Mouse (Mus musculus) activated CD4-positive, CD25-positive, alpha-beta regulatory T cell, adult 4 months (primary cell): ENCODE results near the gene Cd300lf. TPM values are rescaled to one million over a fixed set of nuclear protein-coding genes. Genes with fewer than 3 reads are reported as not detected.

ENCODE experiments used
- ATAC-seq: one replicate; pipeline ENCODE4 v1.8.0; 2017
- polyA plus RNA-seq, 2 experiments: library from polyadenylated mRNA; unstranded; fragments of 100-300 nt; shearing (Covaris generic); gene quantifications; one replicate each; pipeline ENCODE4 v1.2.1; 2017

Cd300lf gene
- polyA plus RNA-seq, 2 experiments from 2014 or later = 0.37 to 1.5 TPM

GRCm38 (mm10) chr11:115160016-115160797, 26.4 kb upstream of the Cd300lf start:
- no peak for ATAC-seq

DNA sequence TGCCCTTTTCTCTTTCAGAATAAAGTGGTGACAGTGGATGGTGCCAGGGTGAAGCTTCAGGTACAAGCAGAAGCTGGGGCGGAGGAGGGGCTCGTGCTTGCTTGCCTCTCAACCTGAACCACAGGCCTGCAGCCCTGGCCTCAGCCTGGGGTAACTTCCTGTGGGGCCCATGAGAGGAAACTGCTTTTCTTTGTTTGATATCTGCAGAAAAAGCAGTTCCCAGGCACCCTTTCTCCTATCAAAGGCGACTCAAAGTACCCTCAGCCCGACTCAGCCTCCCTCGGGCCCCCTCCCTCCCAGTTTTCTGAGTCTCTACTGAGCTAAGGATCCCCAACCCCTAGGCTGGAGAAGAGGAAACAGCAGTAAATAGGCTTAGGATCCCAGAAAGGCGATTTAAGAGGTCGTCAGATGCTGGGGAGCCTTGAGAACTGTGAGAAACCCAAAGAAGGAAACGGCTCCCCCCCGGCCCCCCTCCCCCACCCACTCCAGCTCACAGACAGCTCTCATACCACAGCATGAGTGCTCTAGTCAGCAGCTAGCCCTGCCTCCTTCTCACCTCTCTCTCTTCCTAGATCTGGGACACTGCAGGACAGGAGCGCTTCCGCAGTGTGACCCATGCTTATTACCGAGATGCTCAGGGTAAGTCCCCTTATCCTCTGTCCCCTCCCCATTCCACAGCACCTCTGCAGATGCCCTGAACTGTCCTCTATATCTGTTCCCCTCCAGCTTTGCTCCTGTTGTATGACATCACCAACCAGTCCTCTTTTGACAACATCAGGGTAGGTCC, 24.3 kb upstream of the Cd300lf start:
- ATAC-seq = peak; percentile 46

DNA sequence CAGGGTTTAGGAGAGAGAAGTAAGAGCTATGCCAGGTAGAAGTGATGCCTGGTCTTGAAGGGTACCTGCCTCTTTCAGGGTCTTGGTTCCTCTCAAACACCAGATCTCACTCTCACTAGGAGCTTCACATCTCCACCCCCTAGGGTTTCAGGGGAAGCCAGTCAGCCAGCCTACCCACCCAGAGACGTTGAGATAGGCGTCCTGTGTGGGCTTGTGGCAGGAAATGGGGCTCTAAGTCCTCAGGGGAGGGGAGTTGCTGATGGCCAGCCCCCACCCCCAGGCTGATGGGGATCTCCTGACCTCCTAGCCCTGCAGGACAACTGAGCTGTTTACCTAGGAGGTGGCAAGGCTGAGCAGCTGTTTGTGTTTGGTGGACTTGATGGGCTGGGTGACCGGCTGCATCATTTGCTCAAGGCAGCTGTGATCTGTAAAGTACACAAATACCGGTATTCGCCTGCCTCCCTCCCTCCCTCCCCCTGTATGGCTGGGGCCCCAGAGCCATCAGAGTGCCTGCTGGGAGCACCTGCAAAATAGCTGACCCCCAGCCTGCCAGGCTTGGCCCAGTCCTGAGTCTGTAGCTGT, 21.4 kb upstream of the Cd300lf start:
- no peak for ATAC-seq

DNA sequence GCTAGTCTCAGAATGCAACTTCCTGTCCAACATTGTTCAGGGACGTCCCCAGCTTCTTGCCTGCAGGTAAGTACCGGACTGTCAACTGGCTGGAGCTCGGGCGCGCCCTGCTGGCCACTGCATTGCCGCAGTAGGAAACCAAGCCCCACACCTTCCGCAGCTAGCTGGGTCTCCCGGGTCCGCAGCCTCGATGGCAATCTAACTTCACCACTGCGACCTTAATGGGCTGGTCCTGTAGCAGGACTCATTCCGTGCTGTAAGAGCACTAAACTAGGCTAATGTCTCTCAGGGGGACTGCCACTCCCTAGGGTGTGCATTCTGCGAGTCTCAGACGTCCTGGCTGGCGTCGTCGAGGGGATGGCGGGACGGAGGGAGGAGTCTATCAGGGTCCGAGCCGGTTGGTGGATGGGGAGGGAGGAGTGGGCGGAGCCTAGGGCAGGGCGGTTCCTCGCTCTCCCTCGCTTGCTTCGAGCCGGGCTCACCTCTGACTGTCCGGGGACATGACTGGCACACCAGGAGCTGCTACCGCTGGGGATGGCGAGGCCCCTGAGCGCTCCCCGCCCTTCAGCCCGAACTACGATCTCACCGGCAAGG, 20.0 kb upstream of the Cd300lf start:
- ATAC-seq = peak; percentile 75

DNA sequence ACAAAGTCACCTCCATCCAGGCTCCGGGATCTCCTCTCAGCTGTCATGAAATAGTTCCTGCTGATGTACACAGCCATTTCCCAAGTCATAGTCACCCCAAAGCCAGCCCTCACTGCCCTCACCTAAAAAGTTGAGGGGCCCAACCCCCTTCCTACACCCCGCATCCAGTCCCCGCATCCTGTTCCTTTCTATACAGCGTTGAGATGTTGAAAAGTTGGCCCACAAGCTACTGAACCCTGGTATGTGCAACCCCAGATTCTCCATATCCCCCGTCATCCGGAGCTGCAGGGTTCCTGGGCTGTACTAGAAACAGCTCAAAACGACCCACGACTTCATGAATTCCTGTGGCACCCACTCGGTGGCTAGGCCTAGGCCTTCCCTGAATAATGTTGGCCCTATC, 19.3 kb upstream of the Cd300lf start:
- ATAC-seq = no peak

GRCm38 (mm10) chr11:115151755-115152429, 18.1 kb upstream of the Cd300lf start:
- no peak for ATAC-seq

DNA sequence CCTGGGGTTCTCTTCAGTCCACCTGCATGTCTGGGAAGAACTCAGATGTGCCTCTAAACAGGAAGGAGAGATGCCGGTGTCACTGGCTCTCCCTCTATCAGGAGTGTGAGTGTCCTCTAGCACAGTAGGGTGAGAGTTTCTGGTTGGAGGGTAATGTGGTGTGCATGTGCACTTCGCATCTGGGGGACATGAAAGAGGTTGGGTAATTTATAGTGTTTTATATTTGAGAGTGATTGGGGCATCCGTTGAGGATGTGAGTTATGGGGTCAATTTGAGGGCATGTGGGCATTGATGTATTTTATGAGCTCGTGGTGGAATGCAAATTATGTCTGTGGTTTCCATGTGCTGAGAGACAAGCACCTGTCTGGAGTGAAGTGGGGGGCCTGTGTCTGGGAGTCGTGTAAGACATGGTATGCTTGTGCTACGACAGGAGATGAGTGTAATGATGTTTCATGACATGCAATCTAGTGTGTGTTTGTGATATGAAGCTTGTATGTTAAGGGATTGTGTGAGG, 17.0 kb upstream of the Cd300lf start:
- ATAC-seq = no peak

- no peak for ATAC-seq
Measured at GRCm38 (mm10) chr11:115147813-115148212, 14.0 kb upstream of the Cd300lf start.

GRCm38 (mm10) chr11:115141970-115142369, 8.2 kb upstream of the Cd300lf start:
- ATAC-seq = no peak

DNA sequence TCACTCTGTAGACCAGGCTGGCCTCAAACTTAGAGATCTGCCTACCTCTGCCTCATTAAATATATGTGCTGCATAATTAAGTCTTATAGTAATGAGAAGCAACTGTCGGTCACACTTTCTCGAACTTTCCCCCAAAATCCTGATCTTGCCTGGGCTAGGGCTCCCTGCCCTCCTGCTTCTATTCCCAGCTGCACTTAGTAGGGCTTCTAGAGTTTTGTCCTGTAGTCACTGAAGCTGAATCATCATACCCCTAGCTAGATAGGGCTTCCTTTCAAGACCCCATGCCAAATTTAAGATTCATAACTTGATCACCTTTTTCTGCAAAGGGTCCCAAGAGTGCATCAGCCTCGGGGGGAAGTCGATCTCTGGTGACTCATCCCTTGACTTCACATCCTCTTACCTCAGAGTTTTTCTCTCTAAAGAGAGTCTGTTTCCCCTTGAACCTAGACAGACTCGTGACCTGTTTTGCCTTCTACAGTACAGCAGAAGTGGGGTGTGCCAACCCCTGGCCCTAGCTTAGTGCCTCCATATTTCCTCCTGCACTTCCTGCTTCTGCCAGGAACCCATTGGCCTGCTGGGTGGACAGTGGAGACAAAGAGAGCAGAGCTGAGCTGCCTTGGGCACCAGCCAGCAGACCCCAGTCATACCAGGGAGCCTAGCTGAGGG, 4.9 kb upstream of the Cd300lf start:
- ATAC-seq = peak; percentile 52

DNA sequence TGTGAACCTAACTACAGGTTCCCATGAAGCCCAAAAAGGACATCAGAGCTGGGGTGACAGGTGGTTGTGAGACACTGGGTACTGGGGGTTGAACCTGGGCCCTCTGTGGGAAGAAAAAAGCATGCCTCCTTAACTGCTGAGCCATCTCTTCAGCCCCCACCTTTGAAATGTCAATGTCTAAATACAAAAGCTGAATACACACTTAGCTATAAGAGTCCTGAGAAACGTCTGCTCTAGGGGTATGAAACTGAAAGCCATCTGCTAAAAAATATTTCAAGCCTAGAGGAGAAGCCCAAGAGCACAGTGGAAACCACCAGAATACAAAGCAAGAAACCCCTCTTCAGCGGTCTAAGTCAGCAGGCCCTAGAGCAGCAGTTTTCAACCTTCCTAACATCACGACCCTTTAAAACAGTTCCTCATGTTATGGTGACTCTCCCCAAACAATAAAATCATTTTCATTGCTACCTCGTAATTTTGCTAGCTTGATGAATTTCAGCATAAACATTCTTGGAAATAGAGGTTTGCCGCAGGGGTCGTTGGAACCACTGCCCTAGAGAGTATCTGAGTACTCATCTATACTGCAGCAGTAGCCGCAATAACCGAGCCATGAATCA, 1.9 kb downstream of the Cd300lf start:
- ATAC-seq = peak; percentile 18

DNA sequence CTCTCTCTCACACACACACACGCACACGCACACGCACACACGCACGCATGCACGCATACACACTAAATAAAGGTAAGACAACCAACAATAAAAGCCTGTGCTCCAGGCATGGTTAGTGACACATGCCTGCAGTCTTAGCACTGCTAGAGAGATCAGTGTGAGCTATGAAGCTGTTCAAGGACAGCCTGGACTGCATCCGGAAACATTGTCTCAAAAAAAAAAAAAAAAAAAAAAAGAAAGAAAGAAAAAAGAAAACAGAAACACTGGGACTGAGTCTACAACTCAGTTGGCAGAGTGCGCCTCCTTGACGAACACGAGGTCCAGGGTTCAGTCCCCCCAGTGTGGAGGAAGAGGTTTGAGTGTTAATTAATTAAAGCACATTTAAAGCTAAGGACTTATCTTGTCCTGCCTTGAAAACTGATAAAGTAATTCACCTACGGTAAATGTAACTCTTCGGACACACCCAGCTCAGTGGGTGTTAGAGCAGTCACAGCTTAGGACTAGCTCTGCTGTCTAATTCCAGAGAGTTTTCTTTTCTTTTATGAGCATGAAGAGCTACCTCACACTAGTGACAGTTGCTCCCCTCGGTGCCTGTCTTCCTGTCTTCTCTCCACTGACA, 4.2 kb downstream of the Cd300lf start:
- no peak for ATAC-seq

DNA sequence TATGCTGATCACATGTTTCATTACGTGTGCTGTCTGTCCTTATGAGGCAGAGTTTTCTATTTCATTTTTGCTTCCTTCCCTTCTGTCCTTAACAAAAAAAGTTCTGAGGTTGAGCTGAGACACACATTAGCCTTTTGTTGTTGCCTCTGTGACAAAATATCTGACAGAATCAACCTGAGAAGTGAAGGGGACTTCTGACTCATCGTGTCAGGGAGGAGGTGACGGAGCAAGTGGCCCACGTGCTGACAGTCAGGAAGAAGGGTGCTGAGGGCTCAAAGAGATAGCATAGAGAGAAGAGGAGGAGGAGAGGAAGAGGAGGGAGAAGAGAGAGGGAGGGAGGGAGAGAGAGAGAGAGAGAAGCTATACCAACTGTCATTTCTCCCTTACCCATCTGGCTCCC, 5.3 kb downstream of the Cd300lf start:
- peak; percentile 63 for ATAC-seq

DNA sequence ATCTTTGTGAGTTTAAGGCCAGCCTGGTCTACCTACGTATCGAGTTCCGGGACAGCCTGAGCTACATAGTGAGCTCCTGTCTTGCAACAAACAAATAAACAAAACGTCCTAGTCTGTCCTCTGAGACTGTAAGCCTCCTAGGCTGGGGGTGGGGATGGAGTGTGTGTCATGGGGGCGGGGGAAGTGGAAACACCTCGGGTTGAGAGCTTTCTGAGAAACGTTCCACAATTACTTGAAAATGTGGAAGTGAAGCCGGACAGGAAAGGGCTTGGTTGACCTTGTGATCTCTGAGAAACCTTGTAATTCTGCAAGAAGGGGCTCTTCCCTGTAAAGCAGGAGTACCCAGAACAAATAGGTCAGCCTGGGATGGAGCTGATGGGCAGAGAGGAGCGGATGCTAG, 14.4 kb downstream of the Cd300lf start:
- no peak for ATAC-seq

DNA sequence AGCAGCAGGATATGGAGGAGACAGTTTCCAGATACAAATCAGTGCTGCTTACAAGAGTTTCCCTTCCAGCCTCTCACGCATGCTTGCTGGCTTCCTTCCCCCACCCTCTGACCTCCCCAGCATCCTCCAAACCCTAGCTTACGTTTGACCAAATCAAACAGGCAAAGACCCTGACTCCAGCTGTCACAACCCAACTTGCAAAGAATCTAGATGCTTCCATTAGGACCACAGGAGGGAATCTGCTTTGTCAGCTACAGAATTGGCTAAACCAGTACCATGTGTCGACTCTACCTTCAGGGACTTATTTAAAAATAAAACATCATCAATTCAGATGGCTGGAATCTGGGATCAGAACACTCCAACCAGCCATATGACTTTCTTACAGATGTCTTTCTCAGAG, 21.6 kb downstream of the Cd300lf start:
- ATAC-seq = no peak

DNA sequence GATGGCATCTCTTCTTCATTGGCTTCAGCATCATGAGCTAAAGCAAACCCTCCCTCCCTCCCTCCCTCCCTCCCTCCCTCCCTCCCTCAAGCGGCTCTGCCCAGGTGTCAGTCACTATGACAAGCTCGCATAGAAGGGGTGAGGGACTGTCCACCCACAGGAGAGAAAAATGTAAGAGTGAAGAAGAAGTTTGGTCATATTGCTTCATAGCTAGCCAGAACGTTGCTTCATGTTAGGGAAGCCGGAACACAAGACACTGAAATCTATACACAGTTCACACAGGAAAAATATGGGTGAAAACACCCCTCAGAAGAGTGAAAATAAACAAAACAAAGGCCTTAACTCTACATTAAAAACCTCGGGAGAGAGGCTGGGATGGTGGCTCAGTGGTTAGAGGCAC, 23.5 kb downstream of the Cd300lf start:
- ATAC-seq = no peak

DNA sequence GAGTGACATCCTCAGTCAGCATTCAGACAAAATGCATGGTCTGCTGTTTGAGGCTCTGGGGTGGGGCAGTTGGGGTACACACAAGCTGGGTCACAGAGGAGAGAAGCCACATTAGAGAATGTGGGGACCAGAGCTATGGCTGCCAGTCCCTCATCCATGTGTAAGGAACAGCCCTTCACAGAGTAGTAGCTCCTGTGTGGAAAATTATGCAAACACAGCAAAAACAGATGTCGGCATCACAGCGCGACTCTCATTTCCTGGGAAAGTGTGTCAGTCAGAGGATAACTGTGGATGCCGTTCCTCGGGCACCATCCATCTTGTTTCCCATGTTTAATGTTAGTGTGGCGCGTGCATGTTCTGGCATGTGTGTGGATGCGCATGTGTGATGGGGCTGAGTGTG, 25.6 kb downstream of the Cd300lf start:
- ATAC-seq = no peak

GRCm38 (mm10) chr11:115107403-115107916, 26.3 kb downstream of the Cd300lf start:
- no peak for ATAC-seq

- ATAC-seq = no peak
Measured at GRCm38 (mm10) chr11:115106638-115107037, 27.2 kb downstream of the Cd300lf start.

- no peak for ATAC-seq
Measured at GRCm38 (mm10) chr11:115104769-115105563, 28.8 kb downstream of the Cd300lf start.
